ENCODE assay signal across 9 mouse cellular contexts in the genomic region with DNA sequence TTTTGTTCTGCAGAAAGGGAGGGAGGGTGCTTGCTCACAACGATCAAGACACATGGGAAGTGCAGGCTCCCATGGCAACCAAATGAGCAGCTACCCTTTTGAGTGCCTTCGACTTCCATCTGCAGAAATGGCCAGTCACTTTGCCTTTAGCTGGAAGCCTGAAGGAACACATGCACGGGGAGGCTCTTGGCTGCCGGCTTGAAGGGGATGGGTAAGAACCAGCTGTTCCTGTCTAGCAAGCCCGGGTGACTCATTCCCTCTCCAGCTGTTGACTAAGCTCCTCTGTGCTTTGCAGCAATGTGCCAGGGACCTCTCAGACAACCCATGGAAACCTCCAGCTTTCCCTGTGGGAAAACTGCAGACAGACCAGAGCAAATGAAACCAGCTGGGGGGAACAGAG. TPM values are rescaled to one million over a fixed set of nuclear protein-coding genes. Genes with fewer than 3 reads are reported as not detected.
A peak's percentile ranks its signal among the peaks of the same experiment; 100 is the strongest.
DNase-seq lines count a peak whose midpoint lies in the region; ATAC-seq and TF ChIP-seq lines count a peak whose summit lies in the region.
"Had no signal": no experiment of that assay in that cellular context is flagged by ENCODE, and none has a peak within 500 bp of the region (broad histone marks: within the 10 kb centered on the region; RNA-seq: fewer than 3 reads in every experiment).

No protein-coding gene starts in this region.

- H3K27ac ChIP-seq in forebrain, embryonic 12.5 days, result 0 out of 2 replicates have a peak overlapping the region, but pooled peaks have one; percentile 21
- no peak overlapping the region for H3K27ac ChIP-seq in forebrain, embryonic 10.5 days
- H3K27ac ChIP-seq in embryonic fibroblast, embryonic 13.5 days (ENCODE audit: insufficient read depth, low read length), result peak overlapping the region; percentile 73
- peak overlapping the region; percentile 62 for H3K27ac ChIP-seq in heart, embryonic 13.5 days (replicated peaks)

- no peak overlapping the region for H3K4me3 ChIP-seq in forebrain, embryonic 12.5 days (replicated peaks)
- no peak overlapping the region; the same call in 1 of the 2 replicates for H3K4me3 ChIP-seq in forebrain, embryonic 10.5 days
- no peak overlapping the region for H3K4me3 ChIP-seq in embryonic fibroblast, embryonic 13.5 days (ENCODE audit: insufficient read depth, low read length)
- no peak overlapping the region for H3K4me3 ChIP-seq in heart, embryonic 13.5 days

- no peaks in the 10 kb centered on the region for H3K27me3 ChIP-seq in forebrain, embryonic 12.5 days
- H3K27me3 ChIP-seq in forebrain, embryonic 10.5 days (ENCODE audit: poor library complexity, severe bottlenecking), result no peaks in the 10 kb centered on the region
- no peaks in the 10 kb centered on the region for H3K27me3 ChIP-seq in heart, embryonic 13.5 days (replicated peaks)
- H3K27me3 ChIP-seq: CH12.LX had no signal

- 64% methylated on average over 5 of the region's 5 CpGs for WGBS in forebrain, embryonic 12.5 days
- 77% methylated on average over 5 of the region's 5 CpGs for WGBS in forebrain, embryonic 10.5 days
- 53% methylated on average over 5 of the region's 5 CpGs for WGBS in heart, embryonic 13.5 days

- H3K9me3 ChIP-seq in forebrain, embryonic 12.5 days, result no peaks in the 10 kb centered on the region
- H3K9me3 ChIP-seq in forebrain, embryonic 10.5 days, result no peaks in the 10 kb centered on the region
- no peaks in the 10 kb centered on the region for H3K9me3 ChIP-seq in heart, embryonic 13.5 days

- no peak for ATAC-seq in forebrain, embryonic 12.5 days (ENCODE audit: low FRiP score)
- ATAC-seq in heart, embryonic 13.5 days (ENCODE audit: extremely low read depth, insufficient number of reproducible peaks, low FRiP score, low TSS enrichment), result no peak
- ATAC-seq in erythroblast, adult 5-6 weeks (replicated peaks; ENCODE audit: low FRiP score, poor library complexity, severe bottlenecking), result no peak

- H3K4me1 ChIP-seq in forebrain, embryonic 12.5 days, result peaks cover 27% of the 10 kb centered on the region
- H3K4me1 ChIP-seq in forebrain, embryonic 10.5 days, result peaks cover 21% of the 10 kb centered on the region
- peaks cover 6% of the 10 kb centered on the region; the same call in 1 of the 2 replicates for H3K4me1 ChIP-seq in embryonic fibroblast, embryonic 13.5 days (ENCODE audit: control insufficient read depth, insufficient read depth, low read length)
- H3K4me1 ChIP-seq in heart, embryonic 13.5 days, result peaks cover 65% of the 10 kb centered on the region

- TF ChIP-seq POLR2A in embryonic fibroblast, embryonic 13.5 days (IDR thresholded peaks at IDR 0.05; ENCODE audit: low read depth, low read length), result no peak

- TF ChIP-seq CTCF in embryonic fibroblast, embryonic 13.5 days (IDR thresholded peaks at IDR 0.05; ENCODE audit: borderline replicate concordance, insufficient read depth, low read length), result no peak

- no peak overlapping the region for H3K4me2 ChIP-seq in forebrain, embryonic 12.5 days
- H3K4me2 ChIP-seq in heart, embryonic 13.5 days, result no peak overlapping the region

- DNase-seq in forebrain, embryonic 10.5 days (ENCODE audit: extremely low spot score, low spot score), result no peak
- DNase-seq in kidney, postnatal 4 days, result peak; percentile 76 to 82
- DNase-seq in lung, postnatal 10 days, result peak; percentile 91
- DNase-seq in testis, postnatal 14 days (ENCODE audit: low spot score), result peak; percentile 80

- H3K36me3 ChIP-seq in forebrain, embryonic 12.5 days (replicated peaks), result peaks cover 45% of the 10 kb centered on the region
- H3K36me3 ChIP-seq in forebrain, embryonic 10.5 days (replicated peaks), result peaks cover 88% of the 10 kb centered on the region
- peaks cover 26% of the 10 kb centered on the region for H3K36me3 ChIP-seq in heart, embryonic 13.5 days

- H3K9ac ChIP-seq in forebrain, embryonic 12.5 days, result no peak overlapping the region
- H3K9ac ChIP-seq in heart, embryonic 13.5 days, result no peak overlapping the region

RNA-seq across cellular contexts. Expression of a gene that starts 24.8 kb away (rescaled TPM):
- polyA plus RNA-seq in forebrain, embryonic 12.5 days (2016; fragmentation: Nextera tagmentation; extraction: Ambion mirVana), result 49.0 and 56.2 TPM in 2 replicates
- 62.4 and 66.0 TPM in 2 replicates for polyA plus RNA-seq in forebrain, embryonic 10.5 days (2016; fragmentation: Nextera tagmentation; extraction: Ambion mirVana)
- 91.1 and 111 TPM in 2 replicates for polyA plus RNA-seq in embryonic fibroblast, embryonic 13.5 days (2011; ENCODE audit: insufficient read length, low read depth, missing spikeins)
- 39.7 and 47.3 TPM in 2 replicates for polyA plus RNA-seq in heart, embryonic 13.5 days (2015; fragmentation: Nextera tagmentation; extraction: Ambion mirVana)
- total RNA-seq in erythroblast, adult 5-6 weeks (2015; ENCODE audit: low replicate concordance), result 17.8 and 31.3 TPM in 2 replicates
- total RNA-seq in erythroblast, adult 5-6 weeks (2017; ENCODE audit: low replicate concordance), result 16.9 and 17.3 TPM in 2 replicates

RNA-seq across cellular contexts. Expression of a gene that starts 24.9 kb away (rescaled TPM):
- 190 and 210 TPM in 2 replicates for polyA plus RNA-seq in forebrain, embryonic 12.5 days (2016; fragmentation: Nextera tagmentation; extraction: Ambion mirVana)
- polyA plus RNA-seq in forebrain, embryonic 10.5 days (2016; fragmentation: Nextera tagmentation; extraction: Ambion mirVana), result 261 and 275 TPM in 2 replicates
- polyA plus RNA-seq in embryonic fibroblast, embryonic 13.5 days (2011; ENCODE audit: insufficient read length, low read depth, missing spikeins), result 57.7 and 66.6 TPM in 2 replicates
- polyA plus RNA-seq in heart, embryonic 13.5 days (2015; fragmentation: Nextera tagmentation; extraction: Ambion mirVana), result 95.9 and 101 TPM in 2 replicates
- total RNA-seq in erythroblast, adult 5-6 weeks (2015; ENCODE audit: low replicate concordance), result 16.3 and 25.5 TPM in 2 replicates
- 6.8 and 26.4 TPM in 2 replicates for total RNA-seq in erythroblast, adult 5-6 weeks (2017; ENCODE audit: low replicate concordance)

RNA-seq across cellular contexts. Expression of a gene that starts 56.7 kb away (rescaled TPM):
- polyA plus RNA-seq in forebrain, embryonic 12.5 days (2016; fragmentation: Nextera tagmentation; extraction: Ambion mirVana), result 3.7 and 4.0 TPM in 2 replicates
- 2.6 and 2.8 TPM in 2 replicates for polyA plus RNA-seq in forebrain, embryonic 10.5 days (2016; fragmentation: Nextera tagmentation; extraction: Ambion mirVana)
- polyA plus RNA-seq in embryonic fibroblast, embryonic 13.5 days (2011; ENCODE audit: insufficient read length, low read depth, missing spikeins), result not detected in 2 replicates
- polyA plus RNA-seq in heart, embryonic 13.5 days (2015; fragmentation: Nextera tagmentation; extraction: Ambion mirVana), result 0.71 and 0.74 TPM in 2 replicates
- not detected in 2 replicates for total RNA-seq in erythroblast, adult 5-6 weeks (2015; ENCODE audit: low replicate concordance)
- total RNA-seq in erythroblast, adult 5-6 weeks (2017; ENCODE audit: low replicate concordance), result not detected in 2 replicates
- total RNA-seq: CH12.LX had no signal
